Mouse (Mus musculus): ENCODE data around the gene Vasp.

DNA sequence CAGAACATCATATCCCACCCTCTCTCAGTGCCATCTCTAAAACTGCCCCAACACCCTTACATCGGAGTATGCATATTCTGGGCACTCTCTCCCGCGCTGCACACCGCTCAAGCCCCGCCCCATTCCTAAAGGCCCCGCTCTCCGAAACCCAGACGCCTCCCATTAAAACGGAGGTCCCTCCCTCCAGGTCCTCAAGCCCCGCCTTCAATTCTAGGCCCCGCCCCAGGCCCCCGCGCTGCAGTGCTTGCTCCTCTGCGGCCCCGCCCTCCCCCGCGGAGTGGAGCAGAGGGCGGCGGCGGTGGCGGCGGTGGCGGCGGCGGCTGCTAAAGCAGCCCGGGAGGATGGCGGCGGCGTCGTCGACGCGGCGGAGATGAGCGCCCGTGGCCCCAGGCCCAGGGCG is 10.8 kb upstream of the Vasp start, which contains the start of gene Rtn2:
- TF ChIP-seq TAL1 (IDR thresholded peaks at IDR 0.05; ENCODE audit: low read length): no peak
- TF ChIP-seq GATA1 (IDR thresholded peaks at IDR 0.05; ENCODE audit: low read length): no peak

All from erythroblast, embryonic 14.5 days (primary cell).